Mouse (Mus musculus): ENCODE data around the gene Tet3.

GRCm38 (mm10) chr6:83403481-83403880 is 55.4 kb downstream of the Tet3 start:
- TF ChIP-seq GATA1 (IDR thresholded peaks at IDR 0.05; ENCODE audit: low read length) = no peak
- no peak for TF ChIP-seq TAL1 (IDR thresholded peaks at IDR 0.05; ENCODE audit: low read length)
